In genomic region chr7:127449966-127450365, GRCm38 (mm10) we compare ENCODE assay signal across 10 mouse cellular contexts. TPM values are rescaled to one million over a fixed set of nuclear protein-coding genes. Genes with fewer than 3 reads are reported as not detected.
DNase-seq lines count a peak whose midpoint lies in the region; ATAC-seq and TF ChIP-seq lines count a peak whose summit lies in the region.
"Had no signal": no experiment of that assay in that cellular context is flagged by ENCODE, and none has a peak within 500 bp of the region (broad histone marks: within the 10 kb centered on the region; RNA-seq: fewer than 3 reads in every experiment).

No protein-coding gene starts in this region.

- WGBS in lung, embryonic 16.5 days: 78% methylated on average over 7 of the region's 7 CpGs
- 80% methylated on average over 7 of the region's 7 CpGs for WGBS in forebrain, embryonic 11.5 days
- 85% methylated on average over 7 of the region's 7 CpGs for WGBS in limb, embryonic 14.5 days
- WGBS in stomach, embryonic 16.5 days: 83% methylated on average over 7 of the region's 7 CpGs

- no peaks in the 10 kb centered on the region for H3K9me3 ChIP-seq in lung, embryonic 16.5 days (ENCODE audit: control insufficient read depth, low read length)
- H3K9me3 ChIP-seq in forebrain, embryonic 11.5 days (ENCODE audit: control insufficient read depth, low read length): no peaks in the 10 kb centered on the region
- H3K9me3 ChIP-seq in limb, embryonic 14.5 days (ENCODE audit: control insufficient read depth, low read length): no peaks in the 10 kb centered on the region
- H3K9me3 ChIP-seq in stomach, embryonic 16.5 days (replicated peaks; ENCODE audit: control insufficient read depth, low read length): no peaks in the 10 kb centered on the region

- ATAC-seq in lung, embryonic 16.5 days (ENCODE audit: low read depth): no peak
- no peak for ATAC-seq in forebrain, embryonic 11.5 days (replicated peaks; ENCODE audit: low FRiP score)
- ATAC-seq in limb, embryonic 14.5 days (ENCODE audit: low FRiP score, low read depth): no peak
- ATAC-seq in stomach, embryonic 16.5 days (ENCODE audit: insufficient read depth, low FRiP score): no peak
- ATAC-seq in erythroid progenitor cell, adult 5-6 weeks (replicated peaks; ENCODE audit: low FRiP score, poor library complexity, severe bottlenecking): no peak

- DNase-seq in lung, postnatal 14 days: no peak
- no peak for DNase-seq in forebrain, embryonic 11.5 days (ENCODE audit: low spot score)
- DNase-seq in limb, embryonic 14.5 days (ENCODE audit: low spot score): no peak
- DNase-seq in ovary, postnatal 36 days (ENCODE audit: low spot score): no peak
- DNase-seq: adrenal gland, postnatal 14 days; gastrocnemius, postnatal 14 days; lung, postnatal 10 days had no signal

- peak overlapping the region; percentile 78 for H3K4me3 ChIP-seq in lung, embryonic 16.5 days (ENCODE audit: low read length)
- peak overlapping the region; percentile 93 for H3K4me3 ChIP-seq in forebrain, embryonic 11.5 days (ENCODE audit: low read depth, low read length)
- peak overlapping the region; percentile 65 for H3K4me3 ChIP-seq in limb, embryonic 14.5 days (replicated peaks; ENCODE audit: low read length)
- H3K4me3 ChIP-seq in stomach, embryonic 16.5 days (replicated peaks; ENCODE audit: low read length): peak overlapping the region; percentile 91

- H3K9ac ChIP-seq in lung, embryonic 16.5 days (ENCODE audit: low read length): peak overlapping the region; percentile 66
- H3K9ac ChIP-seq in forebrain, embryonic 11.5 days (ENCODE audit: low read length): peak overlapping the region; percentile 99
- H3K9ac ChIP-seq in limb, embryonic 14.5 days (ENCODE audit: low read depth, low read length, severe bottlenecking): no peak overlapping the region
- H3K9ac ChIP-seq in stomach, embryonic 16.5 days (ENCODE audit: low read length): peak overlapping the region; percentile 52

- H3K36me3 ChIP-seq in lung, embryonic 16.5 days (ENCODE audit: control insufficient read depth, insufficient read depth, low read length): peaks cover 5% of the 10 kb centered on the region; the same call in 1 of the 2 replicates
- peaks cover 2% of the 10 kb centered on the region; the same call in 1 of the 2 replicates for H3K36me3 ChIP-seq in forebrain, embryonic 11.5 days (ENCODE audit: control insufficient read depth, insufficient read depth, low read length)
- H3K36me3 ChIP-seq in limb, embryonic 14.5 days (ENCODE audit: control insufficient read depth, insufficient read depth, low read length): peaks cover 35% of the 10 kb centered on the region
- peaks cover 12% of the 10 kb centered on the region for H3K36me3 ChIP-seq in stomach, embryonic 16.5 days (ENCODE audit: control insufficient read depth, insufficient read depth, low read length)

- peaks cover 20% of the 10 kb centered on the region for H3K4me1 ChIP-seq in lung, embryonic 16.5 days (replicated peaks; ENCODE audit: control insufficient read depth, insufficient read depth, low read length)
- peaks cover 10% of the 10 kb centered on the region for H3K4me1 ChIP-seq in forebrain, embryonic 11.5 days (replicated peaks; ENCODE audit: control insufficient read depth, insufficient read depth, low read length)
- peaks cover 18% of the 10 kb centered on the region; the same call in 1 of the 2 replicates for H3K4me1 ChIP-seq in limb, embryonic 14.5 days (ENCODE audit: control insufficient read depth, insufficient read depth, low read length)
- H3K4me1 ChIP-seq in stomach, embryonic 16.5 days (ENCODE audit: control insufficient read depth, insufficient read depth, low read length): peaks cover 22% of the 10 kb centered on the region

- H3K4me2 ChIP-seq in lung, embryonic 16.5 days (ENCODE audit: low read depth, low read length): peak overlapping the region; percentile 89
- peak overlapping the region; percentile 86 for H3K4me2 ChIP-seq in forebrain, embryonic 11.5 days (ENCODE audit: low read depth, low read length, severe bottlenecking)
- peak overlapping the region; percentile 64 for H3K4me2 ChIP-seq in limb, embryonic 14.5 days (replicated peaks; ENCODE audit: low read depth, low read length, severe bottlenecking)
- peak overlapping the region; percentile 86 for H3K4me2 ChIP-seq in stomach, embryonic 16.5 days (ENCODE audit: low read depth, low read length)

- TF ChIP-seq POLR2A in limb, embryonic 14.5 days (IDR thresholded peaks at IDR 0.05; ENCODE audit: borderline replicate concordance, extremely low read depth, insufficient read depth, insufficient read length): no peak

- no peaks in the 10 kb centered on the region for H3K27me3 ChIP-seq in lung, embryonic 16.5 days (ENCODE audit: control insufficient read depth, insufficient read depth, low read depth, low read length)
- H3K27me3 ChIP-seq in forebrain, embryonic 11.5 days (ENCODE audit: control insufficient read depth, insufficient read depth, low read length): no peaks in the 10 kb centered on the region
- H3K27me3 ChIP-seq in limb, embryonic 14.5 days (ENCODE audit: control insufficient read depth, insufficient read depth, low read length): no peaks in the 10 kb centered on the region
- H3K27me3 ChIP-seq in stomach, embryonic 16.5 days (ENCODE audit: control insufficient read depth, insufficient read depth, low read length): no peaks in the 10 kb centered on the region

- no peak overlapping the region for H3K27ac ChIP-seq in lung, embryonic 16.5 days (ENCODE audit: low read length)
- peak overlapping the region; percentile 3; the same call in 1 of the 2 replicates for H3K27ac ChIP-seq in forebrain, embryonic 11.5 days (ENCODE audit: low read depth, low read length)
- no peak overlapping the region for H3K27ac ChIP-seq in limb, embryonic 14.5 days (replicated peaks; ENCODE audit: low read depth, low read length)
- no peak overlapping the region for H3K27ac ChIP-seq in stomach, embryonic 16.5 days (ENCODE audit: low read length)

RNA-seq across cellular contexts. Expression of gene Zfp689, which starts 1.0 kb away (rescaled TPM):
- polyA plus RNA-seq in lung, embryonic 16.5 days (2015; fragmentation: Nextera tagmentation; extraction: Ambion mirVana): 6.4 and 6.7 TPM in 2 replicates
- polyA plus RNA-seq in forebrain, embryonic 11.5 days (2014; fragmentation: Nextera tagmentation; extraction: Ambion mirVana): 15.7 and 16.5 TPM in 2 replicates
- polyA plus RNA-seq in limb, embryonic 14.5 days (2012; rRNA removed): 10.2 and 14.7 TPM in 2 replicates
- polyA plus RNA-seq in limb, embryonic 14.5 days (2014; fragmentation: Nextera tagmentation; extraction: Ambion mirVana): 7.7 and 10.5 TPM in 2 replicates
- 5.0 and 5.8 TPM in 2 replicates for polyA plus RNA-seq in stomach, embryonic 16.5 days (2015; fragmentation: Nextera tagmentation; extraction: Ambion mirVana)
- total RNA-seq in erythroid progenitor cell, adult 5-6 weeks (2015; ENCODE audit: low replicate concordance): 3.2 and 3.8 TPM in 2 replicates
- total RNA-seq in erythroid progenitor cell, adult 5-6 weeks (2017; ENCODE audit: low replicate concordance): 3.1 and 6.1 TPM in 2 replicates

RNA-seq across cellular contexts. Expression of gene Prr14, which starts 9.4 kb away (rescaled TPM):
- 38.6 and 43.3 TPM in 2 replicates for polyA plus RNA-seq in lung, embryonic 16.5 days (2015; fragmentation: Nextera tagmentation; extraction: Ambion mirVana)
- polyA plus RNA-seq in forebrain, embryonic 11.5 days (2014; fragmentation: Nextera tagmentation; extraction: Ambion mirVana): 70.7 and 77.3 TPM in 2 replicates
- polyA plus RNA-seq in limb, embryonic 14.5 days (2012; rRNA removed): 65.8 and 86.0 TPM in 2 replicates
- polyA plus RNA-seq in limb, embryonic 14.5 days (2014; fragmentation: Nextera tagmentation; extraction: Ambion mirVana): 43.7 and 49.7 TPM in 2 replicates
- polyA plus RNA-seq in stomach, embryonic 16.5 days (2015; fragmentation: Nextera tagmentation; extraction: Ambion mirVana): 35.9 and 37.8 TPM in 2 replicates
- 147 and 172 TPM in 2 replicates for total RNA-seq in erythroid progenitor cell, adult 5-6 weeks (2015; ENCODE audit: low replicate concordance)
- total RNA-seq in erythroid progenitor cell, adult 5-6 weeks (2017; ENCODE audit: low replicate concordance): 31.9 and 84.3 TPM in 2 replicates

RNA-seq across cellular contexts. Expression of gene Zfp688, which starts 28.1 kb away (rescaled TPM):
- 24.9 and 25.3 TPM in 2 replicates for polyA plus RNA-seq in lung, embryonic 16.5 days (2015; fragmentation: Nextera tagmentation; extraction: Ambion mirVana)
- polyA plus RNA-seq in forebrain, embryonic 11.5 days (2014; fragmentation: Nextera tagmentation; extraction: Ambion mirVana): 35.4 and 35.7 TPM in 2 replicates
- polyA plus RNA-seq in limb, embryonic 14.5 days (2012; rRNA removed): 18.6 and 24.8 TPM in 2 replicates
- polyA plus RNA-seq in limb, embryonic 14.5 days (2014; fragmentation: Nextera tagmentation; extraction: Ambion mirVana): 24.3 and 25.2 TPM in 2 replicates
- polyA plus RNA-seq in stomach, embryonic 16.5 days (2015; fragmentation: Nextera tagmentation; extraction: Ambion mirVana): 21.5 and 24.4 TPM in 2 replicates
- total RNA-seq in erythroid progenitor cell, adult 5-6 weeks (2015; ENCODE audit: low replicate concordance): 5.0 and 20.9 TPM in 2 replicates
- 5.0 and 6.7 TPM in 2 replicates for total RNA-seq in erythroid progenitor cell, adult 5-6 weeks (2017; ENCODE audit: low replicate concordance)

RNA-seq across cellular contexts. Expression of gene Fbrs, which starts 29.0 kb away (rescaled TPM):
- polyA plus RNA-seq in lung, embryonic 16.5 days (2015; fragmentation: Nextera tagmentation; extraction: Ambion mirVana): 9.9 and 11.1 TPM in 2 replicates
- 13.6 and 14.7 TPM in 2 replicates for polyA plus RNA-seq in forebrain, embryonic 11.5 days (2014; fragmentation: Nextera tagmentation; extraction: Ambion mirVana)
- 49.8 and 57.2 TPM in 2 replicates for polyA plus RNA-seq in limb, embryonic 14.5 days (2012; rRNA removed)
- polyA plus RNA-seq in limb, embryonic 14.5 days (2014; fragmentation: Nextera tagmentation; extraction: Ambion mirVana): 17.3 and 21.1 TPM in 2 replicates
- 10.5 and 11.1 TPM in 2 replicates for polyA plus RNA-seq in stomach, embryonic 16.5 days (2015; fragmentation: Nextera tagmentation; extraction: Ambion mirVana)
- total RNA-seq in erythroid progenitor cell, adult 5-6 weeks (2015; ENCODE audit: low replicate concordance): 103 and 125 TPM in 2 replicates
- 28.1 and 32.7 TPM in 2 replicates for total RNA-seq in erythroid progenitor cell, adult 5-6 weeks (2017; ENCODE audit: low replicate concordance)

RNA-seq across cellular contexts. Expression of gene Zfp764, which starts 43.3 kb away (rescaled TPM):
- 9.1 and 9.3 TPM in 2 replicates for polyA plus RNA-seq in lung, embryonic 16.5 days (2015; fragmentation: Nextera tagmentation; extraction: Ambion mirVana)
- polyA plus RNA-seq in forebrain, embryonic 11.5 days (2014; fragmentation: Nextera tagmentation; extraction: Ambion mirVana): 7.2 and 7.4 TPM in 2 replicates
- 7.8 and 8.8 TPM in 2 replicates for polyA plus RNA-seq in limb, embryonic 14.5 days (2012; rRNA removed)
- 8.4 and 9.1 TPM in 2 replicates for polyA plus RNA-seq in limb, embryonic 14.5 days (2014; fragmentation: Nextera tagmentation; extraction: Ambion mirVana)
- polyA plus RNA-seq in stomach, embryonic 16.5 days (2015; fragmentation: Nextera tagmentation; extraction: Ambion mirVana): 7.1 and 7.6 TPM in 2 replicates
- 1.4 TPM in 1 of 2 replicates, not detected in the other for total RNA-seq in erythroid progenitor cell, adult 5-6 weeks (2015; ENCODE audit: low replicate concordance)
- 1.4 TPM in 1 of 2 replicates, not detected in the other for total RNA-seq in erythroid progenitor cell, adult 5-6 weeks (2017; ENCODE audit: low replicate concordance)
